Mouse (Mus musculus) adrenal gland, postnatal 25 days (tissue): Measurements from ENCODE around the gene Morc3. TPM values are rescaled to one million over a fixed set of nuclear protein-coding genes. Genes with fewer than 3 reads are reported as not detected.

Source experiments
- DNase-seq: peaks from one replicate; pipeline ENCODE4 v3.0.0; 2021; ENCODE audit warnings: mixed read lengths
- total RNA-seq: library from RNA; stranded (reverse); gene quantifications from 2 replicates; pipeline ENCODE4 v1.2.3, GENCODE M21; 2021

Gene Morc3
- total RNA-seq, 1 experiment from 2014 or later, result 44.5 TPM

- no peak for DNase-seq
Measured at GRCm38 (mm10) chr16:93922835-93923389, 91.0 kb downstream of the Morc3 start.

- no peak for DNase-seq
Measured at GRCm38 (mm10) chr16:93923788-93924187, 91.9 kb downstream of the Morc3 start.

Other genes starting within 250 kb of the Morc3 start
- gene Setd4, start 228.1 kb upstream of the Morc3 start, total RNA-seq, result 8.7 and 12.5 TPM in 2 replicates
- gene Cbr1, start 226.3 kb upstream of the Morc3 start, total RNA-seq, result 81.4 and 98.4 TPM in 2 replicates
- 4.6 and 6.9 TPM in 2 replicates for gene Gm5678, start 204.0 kb upstream of the Morc3 start, total RNA-seq
- gene Cbr3, start 148.9 kb upstream of the Morc3 start, total RNA-seq, result 6.2 and 7.4 TPM in 2 replicates
- gene Dop1b, start 120.2 kb upstream of the Morc3 start, total RNA-seq, result 19.9 and 21.3 TPM in 2 replicates
- 6.9 and 7.2 TPM in 2 replicates for gene Chaf1b, start 51.8 kb downstream of the Morc3 start, total RNA-seq
- not detected in 2 replicates for gene Cldn14, start 176.7 kb downstream of the Morc3 start, total RNA-seq